In the genomic region with DNA sequence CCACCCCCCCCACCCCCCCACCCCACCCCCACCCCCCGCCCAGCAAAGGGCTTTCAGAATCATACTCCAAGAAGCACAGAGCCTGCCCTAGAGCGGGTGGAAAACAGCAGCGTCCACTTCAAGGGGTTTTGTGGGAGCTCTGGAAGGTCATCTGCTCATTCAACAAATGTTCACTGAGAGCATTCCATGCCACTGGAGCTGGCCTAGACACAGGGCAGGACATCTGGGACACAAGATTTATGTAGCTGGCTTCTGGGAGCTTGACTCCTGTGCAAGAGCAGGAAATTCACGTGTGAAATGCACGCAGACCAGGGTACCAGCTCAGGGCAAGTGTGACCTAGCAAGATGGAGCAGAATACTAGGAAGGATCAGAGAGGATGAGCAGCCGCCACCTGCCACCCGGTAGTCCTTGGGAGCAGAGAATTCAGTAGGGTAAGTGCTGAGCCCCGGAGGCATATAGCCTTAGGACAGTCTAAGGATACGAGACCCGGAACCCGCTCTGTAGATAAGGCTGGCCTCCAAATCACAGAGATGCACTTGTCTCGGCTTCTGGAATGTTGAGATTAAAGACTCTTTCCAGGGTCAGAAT, we compare ENCODE assay signal across 11 mouse cellular contexts. TPM values are rescaled to one million over a fixed set of nuclear protein-coding genes. Genes with fewer than 3 reads are reported as not detected.
"Had no signal": no experiment of that assay in that cellular context is flagged by ENCODE, and none has a peak within 500 bp of the region (broad histone marks: within the 10 kb centered on the region; RNA-seq: fewer than 3 reads in every experiment).

No protein-coding gene starts in this region.

- H3K4me1 ChIP-seq: midbrain, embryonic 13.5 days had no signal

- H3K9me3 ChIP-seq: limb, embryonic 12.5 days; midbrain, embryonic 13.5 days had no signal

- H3K27ac ChIP-seq: kidney, postnatal 0 days; limb, embryonic 12.5 days; liver, embryonic 14.5 days; midbrain, embryonic 13.5 days had no signal

- H3K4me3 ChIP-seq: limb, embryonic 12.5 days; midbrain, embryonic 13.5 days had no signal

- DNase-seq: kidney, postnatal 36 days; layer of hippocampus, adult 9-11 months; liver; lung, adult 18-20 months; thymus, postnatal 4 days had no signal

- H3K36me3 ChIP-seq: limb, embryonic 12.5 days; midbrain, embryonic 13.5 days had no signal

- H3K9ac ChIP-seq: limb, embryonic 12.5 days; liver, embryonic 14.5 days; midbrain, embryonic 13.5 days had no signal

RNA-seq across cellular contexts. Expression of gene Gm20388, which starts 6.2 kb away (rescaled TPM):
- polyA plus RNA-seq: kidney, postnatal 0 days; limb, embryonic 12.5 days; lung, embryonic 16.5 days; midbrain, postnatal 0 days had no signal
